Mouse (Mus musculus) testis, adult 2 months (tissue): ENCODE results near the gene Ptprcap.

Source experiments
- CTCF ChIP-seq: fragments of 200-500 bp; IDR thresholded peaks from 2 replicates; pipeline ENCODE4 v1.5.1; 2012; ENCODE audit warnings: low read depth, mild to moderate bottlenecking, inconsistent platforms, low read length, moderate library complexity; ENCODE audit not compliant: control insufficient read depth, insufficient read depth, insufficient replicate concordance
- POLR2A ChIP-seq: fragments of 200-500 bp; IDR thresholded peaks from 2 replicates; pipeline ENCODE4 v1.6.1; 2012; ENCODE audit warnings: low read depth, mild to moderate bottlenecking, inconsistent platforms, low read length, moderate library complexity; ENCODE audit not compliant: control insufficient read depth

DNA sequence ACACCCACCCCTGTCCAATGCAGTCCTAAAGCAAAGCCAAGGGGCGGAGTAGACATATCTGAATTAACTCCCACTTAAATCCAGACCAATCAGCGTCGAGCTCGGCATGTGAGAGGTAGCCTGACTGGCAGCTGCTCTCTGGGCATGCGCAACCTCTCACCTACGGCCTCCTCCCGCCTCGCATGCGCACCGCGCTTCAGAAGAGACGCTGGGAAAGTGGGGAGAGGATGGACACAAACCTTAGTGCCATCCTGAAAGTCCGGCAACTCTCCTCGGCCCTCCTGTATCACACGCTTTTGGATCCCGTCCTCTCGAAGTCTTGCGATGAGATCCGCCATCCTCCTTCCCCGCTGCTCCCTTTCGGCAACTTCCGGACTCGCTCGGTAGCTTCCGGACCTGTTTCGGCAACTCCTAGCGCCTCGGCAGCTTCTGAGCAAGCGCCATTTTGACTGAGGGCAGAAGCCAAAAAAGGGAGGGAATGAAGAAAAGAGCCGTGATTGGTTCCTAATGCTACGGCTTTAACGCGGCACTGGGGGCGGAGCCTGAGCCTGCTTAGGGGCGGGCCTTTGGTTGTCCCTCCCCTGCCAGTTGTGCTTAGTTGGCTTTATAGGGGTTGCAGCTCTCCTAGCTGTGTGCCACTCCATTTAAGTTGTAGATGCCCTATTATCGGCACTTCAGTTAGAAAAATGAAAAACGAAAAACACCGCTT is 32.2 kb upstream of the Ptprcap start:
- TF ChIP-seq POLR2A (peak; percentile 62; the same call in 1 of the 2 replicates), CTCF (no peak)
